Mouse (Mus musculus): Measurements from ENCODE around the gene Asap2. TPM values are rescaled to one million over a fixed set of nuclear protein-coding genes. Genes with fewer than 3 reads are reported as not detected.
A peak's percentile ranks its signal among the peaks of the same experiment; 100 is the strongest.
"Not testable (repeated sequence)": the region's sequence is repeated elsewhere in the genome, so short reads cannot be mapped to it uniquely, and the experiment has no call there.

The Asap2 gene
- 1 to 10 TPM; 1.1 to 1.6 TPM for polyA plus RNA-seq (2017; shearing (Covaris generic))

DNA sequence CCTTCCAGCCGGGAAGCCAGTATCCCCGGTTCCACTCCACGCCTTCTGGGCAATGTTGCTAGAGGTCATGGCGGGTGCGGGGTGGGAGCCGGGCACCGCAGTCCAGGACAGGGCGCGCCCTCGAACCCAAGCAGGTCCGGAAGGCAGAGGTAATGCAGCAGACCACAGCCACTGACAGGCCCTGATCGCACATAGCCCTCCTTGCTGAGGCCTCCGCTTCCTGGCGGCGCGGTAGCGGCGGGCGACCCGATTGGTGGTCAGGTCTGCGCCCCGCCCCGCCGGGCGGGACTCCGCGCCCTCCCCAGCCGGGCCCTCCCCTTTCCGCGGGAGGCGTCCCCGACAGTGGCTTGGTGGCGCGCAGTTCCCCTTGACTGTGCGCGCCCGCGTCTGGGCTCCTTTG, at the start of gene Asap2:
TSS of gene Asap2 (plus strand) at position 328 of the 400 bp plus-strand sequence.
- ATAC-seq, result not testable (repeated sequence)

DNA sequence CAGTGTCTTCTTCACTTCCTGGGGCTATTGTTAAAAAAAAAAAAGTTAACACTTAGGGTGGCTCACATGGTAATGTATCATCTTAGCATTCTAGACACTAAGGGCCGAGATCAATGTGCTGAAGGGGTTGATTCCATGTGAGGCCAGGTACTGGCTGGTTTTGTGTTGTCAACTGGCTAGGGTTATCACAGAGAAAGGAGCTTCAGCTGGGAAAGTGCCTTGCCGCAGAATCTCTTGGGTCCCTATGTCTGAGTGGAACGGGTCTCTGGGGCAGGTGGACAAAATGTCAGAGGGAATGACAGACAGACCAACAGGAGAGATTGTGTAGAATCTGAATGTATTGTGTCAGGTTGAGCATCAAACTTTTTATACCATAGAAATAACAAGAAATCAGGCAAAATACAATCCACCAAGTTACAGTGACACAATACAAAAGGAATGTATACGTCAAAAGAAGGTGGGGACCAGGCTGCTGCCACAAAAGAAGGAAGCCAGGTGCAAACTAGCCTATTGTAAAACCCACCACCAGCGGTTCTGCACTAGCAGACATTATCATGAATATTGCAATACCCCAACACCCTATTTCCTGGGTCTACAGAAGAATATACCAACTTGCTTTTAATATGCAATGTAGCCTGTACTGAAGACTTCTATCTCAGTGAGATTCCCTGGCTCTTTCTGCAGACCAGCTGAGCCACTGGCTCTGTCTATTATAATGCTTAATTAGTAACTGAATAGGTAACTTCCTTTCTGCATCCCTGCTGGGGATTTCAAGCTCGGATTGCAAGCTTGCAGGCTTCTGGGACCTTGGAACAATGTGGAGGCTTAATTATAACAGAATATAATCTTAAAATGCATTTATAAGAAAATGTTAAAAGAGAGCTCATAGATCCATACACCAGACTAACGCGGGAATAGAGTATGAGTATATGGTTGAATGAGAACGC, 42.9 kb upstream of the Asap2 start:
- not testable (repeated sequence) for ATAC-seq

DNA sequence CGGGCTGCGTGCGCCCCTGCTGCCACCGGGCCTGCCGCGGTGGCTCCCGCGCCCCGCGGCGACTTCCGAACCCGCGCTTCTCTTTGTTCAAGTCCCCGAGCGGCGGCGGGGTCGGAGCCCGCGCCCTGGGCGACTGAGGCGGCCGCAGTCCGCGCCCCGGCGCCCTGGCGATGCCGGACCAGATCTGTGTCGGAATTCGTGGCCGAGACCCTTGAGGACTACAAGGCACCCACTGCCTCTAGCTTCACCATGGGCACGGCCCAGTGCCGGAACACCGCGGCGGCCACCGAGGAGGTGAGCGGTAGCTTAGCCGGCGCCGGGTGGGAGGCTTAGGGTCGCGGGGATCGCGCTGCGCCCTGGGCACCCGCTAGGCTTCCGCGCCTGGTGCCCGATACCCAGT, 320 bp downstream of the Asap2 start:
- not testable (repeated sequence) for ATAC-seq

DNA sequence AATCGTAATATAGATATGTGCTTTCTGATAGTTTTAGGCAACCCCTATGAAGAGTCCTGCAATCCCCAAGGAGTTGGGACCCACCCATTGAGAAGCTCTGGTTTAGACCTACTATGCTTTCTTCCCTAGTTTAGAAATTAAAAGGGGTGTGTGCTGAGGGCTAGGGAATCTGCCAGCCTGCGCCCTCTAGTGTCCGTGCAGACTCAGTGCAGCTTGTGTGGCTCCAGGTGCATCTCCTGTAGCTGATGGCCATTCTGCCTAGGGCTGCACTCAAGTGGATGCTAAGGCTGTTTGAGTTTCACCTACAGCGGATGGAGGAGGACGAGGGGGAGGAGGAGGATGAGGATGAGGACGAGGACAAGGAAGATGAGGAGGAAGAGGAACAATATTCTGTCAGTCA, 40.6 kb downstream of the Asap2 start:
- not testable (repeated sequence) for ATAC-seq

DNA sequence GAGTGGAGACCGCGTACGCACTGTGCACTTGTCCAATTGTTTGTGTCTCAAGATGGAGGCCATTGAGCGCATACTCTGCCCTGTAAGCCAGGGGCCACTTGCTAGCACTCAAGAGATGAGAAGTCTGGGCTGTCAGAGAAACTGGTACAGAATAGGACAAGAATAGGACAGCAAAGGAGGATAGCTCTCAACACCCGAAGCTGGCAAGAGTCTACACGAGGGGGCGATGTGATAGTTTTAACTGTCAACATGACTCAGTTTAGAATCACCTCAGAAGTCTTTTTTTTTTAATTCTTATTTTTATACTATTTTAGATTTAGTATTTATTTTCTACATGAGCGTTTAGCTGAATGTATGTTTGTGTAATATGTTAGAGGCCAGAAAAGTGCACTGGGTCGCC, 56.5 kb downstream of the Asap2 start:
- ATAC-seq, result not testable (repeated sequence)

DNA sequence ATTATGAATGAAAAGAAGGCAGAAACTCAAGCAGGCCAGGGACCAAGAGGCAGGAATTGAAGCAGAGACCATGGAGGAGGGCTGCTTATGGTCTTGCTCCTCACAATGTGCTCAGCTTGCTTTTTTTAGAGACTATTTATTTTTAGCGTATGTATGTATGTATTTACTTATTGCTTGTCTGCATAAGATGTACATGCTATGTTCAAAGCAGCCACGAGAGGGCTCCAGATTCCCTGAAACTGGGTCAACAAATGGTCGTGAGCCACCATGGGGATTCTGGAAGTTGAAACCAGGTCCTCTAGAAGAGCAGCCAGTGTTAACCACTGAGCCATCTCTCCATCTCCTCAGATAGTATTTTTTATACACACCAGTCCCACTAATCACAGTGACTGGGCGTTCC, 85.5 kb downstream of the Asap2 start:
- ATAC-seq, result not testable (repeated sequence)

DNA sequence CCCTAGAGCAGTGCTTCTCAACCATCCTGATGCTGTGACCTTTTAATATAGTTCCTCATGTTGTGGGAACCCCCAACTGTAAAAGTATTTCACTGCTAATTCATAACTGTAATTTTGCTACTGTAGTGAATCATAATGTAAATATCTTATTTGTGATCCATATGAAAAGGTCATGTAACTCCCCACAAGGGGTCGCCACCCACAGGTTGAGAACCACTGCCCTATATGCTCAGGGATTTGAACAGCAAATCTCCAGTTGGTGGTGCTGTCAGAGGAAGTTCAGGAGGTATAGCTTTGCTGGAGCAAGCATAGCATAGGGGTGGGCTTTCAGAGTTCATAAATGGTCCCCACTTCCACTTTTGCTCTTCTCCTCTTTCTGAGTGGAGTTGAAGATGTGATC, 99.9 kb downstream of the Asap2 start:
- ATAC-seq, result not testable (repeated sequence)

DNA sequence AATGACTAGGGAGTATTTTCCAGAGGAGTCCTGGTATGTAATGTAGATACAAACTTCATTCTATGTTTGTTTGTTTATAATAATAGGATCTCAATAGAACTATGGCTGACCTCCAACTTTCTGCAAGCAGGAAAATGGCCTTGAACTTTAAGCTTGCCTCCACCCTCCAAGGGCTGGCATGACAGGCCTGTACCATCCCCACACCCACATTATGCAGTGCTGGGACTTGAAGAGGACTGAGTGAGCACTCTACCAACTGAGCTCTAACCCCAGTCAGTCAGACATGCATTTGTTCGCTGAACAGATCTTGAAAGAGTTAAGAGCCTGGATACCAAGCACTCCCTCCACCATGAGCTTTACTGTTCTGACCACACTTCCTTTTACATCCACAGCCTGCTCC, 102.2 kb downstream of the Asap2 start:
- not testable (repeated sequence) for ATAC-seq

DNA sequence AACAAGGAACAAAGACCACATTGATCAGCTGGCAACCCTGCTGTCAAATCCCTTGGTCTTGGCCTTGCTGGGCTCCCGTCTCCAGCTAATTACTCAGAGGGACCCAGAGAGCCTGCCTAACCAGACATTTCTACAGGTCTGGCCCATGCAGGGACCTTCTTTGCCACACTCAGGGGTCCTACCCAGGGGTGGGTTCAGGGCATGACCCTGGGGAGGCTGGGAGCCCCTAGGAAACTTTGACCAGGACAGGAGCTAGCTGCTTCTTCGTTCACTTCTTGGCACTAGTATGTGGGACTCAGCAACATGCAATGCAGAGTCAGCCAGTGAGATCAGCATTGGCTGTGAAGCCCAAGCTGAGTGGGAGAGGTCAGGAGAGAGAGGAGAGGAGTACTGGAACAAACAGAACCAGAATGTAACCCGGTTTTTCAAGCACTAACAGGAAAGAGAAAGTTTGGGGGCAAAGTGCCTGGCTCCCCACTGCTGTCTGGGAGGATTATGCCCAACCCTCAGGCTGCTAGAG, 107.6 kb downstream of the Asap2 start:
- ATAC-seq, result not testable (repeated sequence)

DNA sequence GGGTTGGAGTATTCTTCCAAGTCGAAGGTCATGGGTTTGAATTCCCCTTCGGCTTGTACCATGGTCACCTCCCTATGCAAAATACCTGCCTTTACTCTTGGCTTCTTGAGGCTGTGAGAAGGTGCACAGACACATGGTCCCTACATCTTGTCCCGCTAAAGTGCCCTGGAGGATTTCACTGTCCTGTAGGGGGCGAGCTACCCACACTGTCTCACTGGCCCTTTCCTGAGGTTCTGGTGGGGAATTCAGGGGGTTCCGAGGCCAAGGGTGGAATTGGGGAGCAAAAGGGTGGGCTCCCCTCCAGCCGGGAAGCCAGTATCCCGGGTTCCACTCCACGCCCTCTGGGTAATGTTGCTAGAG, 120.8 kb downstream of the Asap2 start:
- ATAC-seq, result peak; percentile 69

DNA sequence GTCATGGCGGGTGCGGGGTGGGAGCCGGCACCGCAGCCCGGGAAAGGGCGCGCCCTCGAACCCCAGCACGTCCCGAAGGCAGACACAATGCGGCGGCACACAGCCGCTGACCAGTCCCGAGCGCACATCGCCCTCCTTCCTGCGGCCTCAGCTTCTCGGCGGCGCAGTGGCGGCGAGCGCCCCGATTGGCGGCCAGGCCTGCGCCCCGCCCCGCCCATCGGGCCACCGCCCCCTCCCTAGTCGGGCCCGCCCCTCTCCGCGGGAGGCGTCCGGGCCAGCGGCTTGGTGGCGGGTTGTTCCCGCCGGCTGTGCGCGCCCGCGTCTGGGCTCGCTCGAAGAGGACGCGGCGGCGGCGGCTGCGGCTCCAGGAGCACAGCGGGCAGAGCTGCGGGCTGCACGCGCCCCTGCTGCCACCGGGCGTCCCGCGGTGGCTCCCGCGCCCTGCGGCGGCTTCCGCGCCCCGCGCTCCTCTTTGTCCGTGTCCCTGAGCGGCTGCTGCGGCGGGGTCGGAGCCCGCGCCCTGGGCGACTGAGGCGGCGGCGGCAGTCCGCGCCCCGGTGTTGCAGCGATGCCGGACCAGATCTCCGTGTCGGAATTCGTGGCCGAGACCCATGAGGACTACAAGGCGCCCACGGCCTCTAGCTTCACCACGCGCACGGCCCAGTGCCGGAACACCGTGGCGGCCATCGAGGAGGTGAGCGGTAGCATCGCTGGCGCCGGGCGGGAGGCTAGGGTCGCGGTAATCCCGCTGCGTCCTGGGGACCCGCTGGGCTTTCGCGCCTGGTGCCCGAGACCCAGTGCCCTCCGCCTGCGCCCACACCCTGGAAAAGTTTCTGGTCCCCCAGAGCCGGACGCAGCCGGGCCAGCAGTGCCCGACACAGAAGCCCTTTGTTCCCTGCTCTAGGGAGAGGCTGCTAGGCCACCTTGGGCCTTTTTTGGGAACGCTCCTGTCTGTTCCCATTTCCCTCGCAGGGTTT, 121.5 kb downstream of the Asap2 start:
- peak; percentile 92 for ATAC-seq

DNA sequence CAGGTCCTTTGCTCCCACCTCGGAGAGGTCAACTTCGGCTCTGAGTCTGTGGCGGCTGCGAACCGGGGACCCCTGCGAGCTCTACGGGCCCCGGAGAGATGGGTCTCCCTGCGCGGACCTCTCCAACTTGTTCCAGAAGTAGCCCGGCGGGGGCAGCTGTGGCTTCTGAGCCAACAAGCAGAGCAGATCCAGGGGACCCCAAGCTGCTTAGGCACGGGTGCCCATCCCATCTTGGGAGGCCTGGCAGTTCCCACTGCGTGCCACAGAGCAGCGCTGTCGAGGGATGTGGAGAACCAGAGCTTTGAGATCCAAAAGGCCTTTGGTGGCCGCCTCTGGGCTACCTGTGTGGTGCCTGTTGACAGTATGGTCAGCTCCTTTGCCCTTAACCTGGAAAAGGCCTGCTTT, 122.2 kb downstream of the Asap2 start:
- ATAC-seq, result no peak

DNA sequence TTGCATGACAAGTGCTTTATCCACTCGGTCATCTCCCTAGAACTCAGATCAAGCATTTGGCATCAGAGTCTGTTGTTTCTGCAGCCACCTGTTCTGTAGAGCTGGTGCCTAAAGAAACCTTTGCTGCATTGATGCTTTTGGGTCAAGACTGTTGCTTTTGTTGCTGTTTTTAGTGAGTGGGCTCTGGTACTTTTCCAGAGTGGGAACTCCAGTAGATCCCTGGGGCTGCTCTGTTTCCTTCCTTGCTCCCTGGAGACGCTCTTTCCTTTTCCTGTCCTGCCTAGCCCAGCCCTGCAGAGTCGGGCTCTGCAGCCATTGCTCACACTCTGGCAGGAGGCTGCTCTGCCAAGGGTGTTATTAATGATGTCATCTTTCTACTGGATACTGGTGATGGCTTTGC, 129.2 kb downstream of the Asap2 start:
- ATAC-seq, result no peak

DNA sequence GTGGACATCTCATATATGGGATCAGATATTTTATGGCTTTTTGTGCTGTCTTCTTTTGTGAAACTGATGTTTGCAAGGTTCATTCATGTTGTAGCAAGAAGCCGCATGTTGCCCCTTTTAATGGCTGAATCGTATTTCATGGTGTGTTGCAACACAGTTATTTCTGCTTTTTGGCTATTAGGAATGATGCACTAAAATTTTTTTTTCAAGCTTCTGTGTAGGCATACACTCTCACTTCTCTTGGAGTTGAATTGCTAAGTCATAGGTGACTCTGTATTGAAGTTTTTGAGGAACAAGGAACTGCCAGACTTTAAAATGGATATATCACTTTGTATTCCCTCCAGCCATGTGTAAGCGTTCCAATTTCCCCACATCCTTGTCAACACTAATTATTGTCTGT, 132.6 kb downstream of the Asap2 start:
- ATAC-seq, result no peak

DNA sequence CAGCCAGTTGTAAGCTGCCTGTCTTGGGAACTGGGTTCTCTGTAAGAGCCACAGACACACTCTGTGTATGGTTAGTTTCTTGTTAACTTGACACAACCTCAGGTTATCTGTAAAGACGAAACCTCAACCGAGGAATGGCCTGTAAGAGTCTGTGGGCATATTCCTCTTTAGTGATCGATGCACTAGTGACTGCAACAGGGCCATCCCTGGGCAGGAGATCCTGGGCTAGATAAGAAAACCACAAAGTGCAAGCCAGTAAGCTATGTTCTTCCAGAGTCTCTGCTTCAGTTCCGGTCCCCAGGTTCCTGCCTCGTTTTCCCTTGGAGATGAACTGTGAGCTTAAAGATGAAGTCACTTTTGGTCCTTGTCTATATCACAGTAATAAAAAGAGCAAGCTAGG, 133.4 kb downstream of the Asap2 start:
- no peak for ATAC-seq

DNA sequence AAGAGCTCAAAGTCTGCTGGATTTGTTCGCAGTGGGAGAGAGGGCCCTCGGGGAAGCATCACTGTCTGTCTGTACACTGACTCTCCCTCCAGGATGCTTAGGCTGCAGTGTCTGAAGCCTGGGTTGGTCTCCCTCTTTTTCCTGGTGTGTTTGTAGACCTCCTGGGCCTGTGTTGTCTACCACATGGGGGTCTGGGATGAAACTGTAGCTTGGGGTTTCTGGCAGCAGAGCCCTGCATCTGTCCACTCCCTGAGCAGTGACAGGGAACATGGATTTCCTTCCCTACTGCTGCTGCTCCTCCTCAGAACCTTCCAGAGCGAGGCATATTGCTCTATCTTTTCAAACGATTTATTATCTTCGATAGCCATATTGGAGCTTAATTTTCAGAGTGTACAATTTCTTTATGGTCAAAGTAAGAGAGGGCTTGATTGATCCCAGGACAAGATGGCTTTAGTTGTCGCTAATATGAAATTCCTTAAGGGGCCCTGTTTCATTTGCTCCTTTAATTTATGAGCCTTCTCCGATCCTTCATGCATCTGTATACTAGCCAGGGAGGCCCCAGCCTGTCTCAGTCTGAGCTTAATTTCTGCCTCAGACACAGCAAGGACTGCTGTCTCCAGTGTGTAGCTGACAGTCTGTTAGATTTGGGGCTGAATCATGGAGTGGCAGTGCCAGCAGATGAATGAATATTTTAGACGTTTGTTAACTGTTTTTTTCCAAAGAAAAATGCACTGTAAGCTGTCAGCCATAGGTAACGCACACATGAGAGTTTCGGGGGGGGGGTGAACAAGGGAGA, 135.6 kb downstream of the Asap2 start:
- no peak for ATAC-seq

DNA sequence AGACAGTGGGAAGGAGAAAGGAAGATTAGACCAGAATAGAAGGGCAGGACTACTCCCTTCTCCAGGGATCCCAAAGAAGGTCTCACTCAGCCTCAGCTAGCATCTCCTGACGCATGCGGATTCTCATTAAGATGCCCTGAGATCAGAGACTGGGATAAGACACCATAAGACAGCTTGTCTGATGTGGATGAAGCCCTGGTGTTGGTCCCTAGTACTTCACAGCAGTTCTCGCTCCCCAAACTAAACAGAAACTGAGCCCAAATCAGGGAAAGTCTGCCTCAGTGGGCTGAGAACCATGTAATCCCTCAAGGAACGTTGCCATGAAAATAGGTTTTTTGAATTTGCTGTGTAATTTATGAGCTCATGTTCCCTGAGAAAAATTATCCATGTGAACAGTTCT, 136.3 kb downstream of the Asap2 start:
- no peak for ATAC-seq

DNA sequence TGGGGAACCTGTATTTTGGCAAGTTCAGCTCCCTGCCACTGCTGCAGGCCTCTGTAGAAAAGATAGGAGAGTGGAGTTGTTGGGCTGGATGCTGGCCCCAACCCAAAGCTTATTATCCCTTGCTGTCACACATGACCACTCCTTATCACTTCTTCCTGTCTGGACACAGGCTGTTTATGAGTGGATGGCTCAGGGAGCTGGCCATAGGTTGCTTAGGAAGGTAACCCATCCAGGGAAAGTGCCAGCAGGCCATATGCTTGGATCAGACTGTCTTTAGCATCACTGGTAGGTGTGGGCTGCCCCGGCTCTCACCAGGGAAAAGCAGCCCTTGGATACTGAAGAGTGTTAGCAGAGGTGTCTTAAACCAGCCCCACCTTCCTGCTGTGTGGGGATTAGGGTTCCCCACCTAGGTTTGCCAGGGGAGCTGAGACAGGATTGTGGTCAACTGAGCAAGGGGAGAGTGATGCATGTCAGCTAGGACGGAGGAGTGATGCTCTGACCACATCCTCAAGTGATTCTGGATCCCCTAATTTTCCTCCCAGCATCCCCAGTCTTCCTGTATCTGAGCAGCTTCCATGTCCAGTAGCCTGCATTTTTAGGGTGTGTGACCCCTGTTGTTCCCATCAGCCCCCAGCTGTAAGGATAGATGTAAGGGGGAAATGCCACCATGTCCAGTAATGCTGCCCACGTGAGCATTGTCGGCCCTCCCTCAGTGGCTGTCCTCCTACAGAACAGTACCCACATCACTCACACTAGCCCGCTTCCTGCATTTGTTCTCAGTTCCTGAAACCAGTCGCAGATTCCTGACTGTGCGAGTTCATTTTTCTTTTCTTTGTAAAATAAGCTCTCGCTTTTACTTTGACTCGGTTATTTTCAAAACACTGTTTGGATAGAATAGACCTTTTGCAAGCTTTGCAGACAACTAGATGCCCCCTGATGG, 138.9 kb downstream of the Asap2 start:
- no peak for ATAC-seq

DNA sequence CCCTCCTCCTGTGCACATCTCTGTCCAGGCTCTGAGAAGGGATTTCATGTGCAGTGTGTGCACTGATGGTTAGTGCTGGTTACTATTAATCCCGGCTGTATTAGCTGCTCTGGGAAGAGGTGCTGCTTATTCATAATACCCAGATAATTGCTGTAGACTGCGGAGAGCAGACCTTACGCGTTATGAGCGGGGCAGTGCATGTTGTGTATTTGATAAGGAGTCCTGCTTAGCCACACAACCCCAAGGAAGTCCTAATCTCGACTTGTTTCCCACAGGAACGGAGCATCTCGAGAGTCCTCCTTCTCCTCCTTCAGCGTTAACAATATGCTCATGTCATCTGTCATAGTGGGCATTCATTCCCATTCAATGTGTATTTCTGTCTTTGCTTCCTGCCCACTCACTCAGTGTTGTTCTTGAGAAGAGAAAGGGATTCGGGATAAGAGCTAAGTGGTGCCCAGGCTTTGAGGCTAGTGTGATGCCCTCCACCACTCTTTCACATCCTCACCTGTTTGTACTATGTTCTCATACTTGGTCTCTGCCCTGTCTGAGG, 140.1 kb downstream of the Asap2 start:
- no peak for ATAC-seq

DNA sequence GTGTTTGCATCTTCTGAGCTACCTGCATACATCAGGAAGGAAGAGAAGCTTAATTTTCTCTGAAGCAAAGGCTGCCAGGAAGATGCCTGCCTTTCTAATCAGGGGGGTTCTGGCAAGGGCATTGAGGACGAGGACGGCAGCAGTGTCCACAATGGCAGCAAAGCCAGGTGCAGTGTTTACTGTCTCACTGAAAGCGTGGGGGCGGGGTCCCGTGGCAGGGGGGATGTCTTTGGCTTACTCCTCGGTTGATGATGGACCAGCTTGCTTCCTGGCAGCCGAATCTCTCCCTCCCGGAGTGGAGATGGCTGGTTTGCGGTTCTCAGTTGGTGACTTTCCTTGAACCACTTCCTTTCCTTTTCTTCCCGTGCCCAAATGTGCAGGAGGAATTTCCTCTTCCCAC, 142.3 kb downstream of the Asap2 start:
- ATAC-seq, result no peak

DNA sequence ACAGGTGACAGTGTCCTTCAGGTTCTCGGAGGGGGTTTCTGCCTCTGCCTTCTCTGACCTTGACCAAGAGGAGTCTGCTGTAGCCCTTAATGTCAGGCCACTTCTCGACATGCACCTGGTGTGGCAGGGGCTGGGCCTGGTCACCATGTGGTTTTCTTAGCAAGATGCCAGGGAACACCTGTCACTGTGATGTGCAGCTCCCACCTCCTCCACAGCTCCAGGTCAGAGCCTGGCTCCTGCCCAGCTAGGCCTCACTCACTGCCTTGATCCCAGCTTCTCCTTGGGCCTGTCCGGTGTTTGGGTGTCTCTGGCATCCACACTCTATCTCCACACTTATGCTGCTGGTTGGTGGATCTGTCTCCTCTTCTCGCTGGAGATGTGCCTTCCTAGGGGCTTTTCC, 142.8 kb downstream of the Asap2 start:
- ATAC-seq, result no peak
